Mouse (Mus musculus): ENCODE measurements around the gene Gfap.

GRCm38 (mm10) chr11:102874801-102875334 lies 25.8 kb downstream of the Gfap start:
- TF ChIP-seq POLR2A (IDR thresholded peaks at IDR 0.05; ENCODE audit: borderline replicate concordance, insufficient read depth, low read length): peak; percentile 29; the same call in 1 of the 2 replicates
- TF ChIP-seq CTCF (IDR thresholded peaks at IDR 0.05; ENCODE audit: borderline replicate concordance, insufficient read depth, low read depth, low read length): no peak

Measured in cerebellum, adult 2 months (tissue).